Mouse (Mus musculus) mouse embryonic stem cell (cell line): ENCODE results near the gene Fadd.

ENCODE experiments used
- in situ Hi-C, 2 experiments: fragments of 300-500 bp; cut with MboI; formaldehyde crosslinking; loops; 1 replicate in 1 of 2; 3 replicates in 1 of 2; pipeline ENCODE4 v1.14.3; 2019 to 2020; ENCODE audit warnings: low sequenced_read_pairs in 2 of 2, low pct_unique_long_range_greater_than_20kb in 1 of 2, mixed read lengths in 1 of 2; ENCODE audit not compliant: unreplicated experiment in 1 of 2

The Fadd gene

DNA sequence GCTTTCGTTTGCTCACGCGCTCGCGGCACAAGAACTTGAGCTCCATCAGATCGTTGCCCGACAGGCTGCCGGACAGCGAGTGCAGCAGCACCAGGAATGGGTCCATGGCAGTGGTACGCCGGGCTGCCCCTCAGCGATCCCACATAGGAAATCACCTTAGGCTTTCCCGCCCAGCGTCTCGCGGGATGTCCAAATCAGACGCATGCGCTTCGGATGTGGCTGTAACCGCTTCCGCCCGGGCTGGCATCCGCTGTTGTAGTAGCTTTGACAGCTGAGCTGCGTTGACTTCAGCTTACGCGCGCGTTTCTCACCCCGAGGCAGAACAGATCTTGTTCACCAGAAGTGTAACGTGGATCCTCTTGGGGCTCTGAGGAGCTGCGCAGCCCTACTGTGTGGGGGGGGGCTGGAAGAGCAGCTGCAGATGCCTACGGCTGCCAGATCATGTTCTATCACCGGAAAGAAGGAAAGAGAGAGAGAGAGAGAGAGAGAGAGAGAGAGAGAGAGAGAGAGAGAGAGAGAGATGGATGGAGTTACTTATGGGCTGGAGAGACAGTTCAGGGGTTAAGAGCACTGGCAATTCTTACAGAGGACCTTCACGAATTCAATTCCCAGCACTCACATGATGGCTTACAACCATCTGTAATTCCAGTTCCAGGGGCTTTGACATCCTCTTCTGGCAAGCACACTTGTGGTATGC, at the start of gene Fadd:
Gene Fadd (minus strand): TSS at position 180 of the 697 bp plus-strand sequence.
- in situ Hi-C loops, result loop anchor here (5.0 to 10.0 kb wide), 4 partner anchors 200 to 325 kb away; no protein-coding TSS in a partner anchor

- in situ Hi-C loops, result no loop called here
Measured at GRCm38 (mm10) chr7:144630622-144631021, 48.4 kb upstream of the Fadd start.

- in situ Hi-C loops, result no loop called here
Measured at GRCm38 (mm10) chr7:144628334-144628915, 46.2 kb upstream of the Fadd start.

DNA sequence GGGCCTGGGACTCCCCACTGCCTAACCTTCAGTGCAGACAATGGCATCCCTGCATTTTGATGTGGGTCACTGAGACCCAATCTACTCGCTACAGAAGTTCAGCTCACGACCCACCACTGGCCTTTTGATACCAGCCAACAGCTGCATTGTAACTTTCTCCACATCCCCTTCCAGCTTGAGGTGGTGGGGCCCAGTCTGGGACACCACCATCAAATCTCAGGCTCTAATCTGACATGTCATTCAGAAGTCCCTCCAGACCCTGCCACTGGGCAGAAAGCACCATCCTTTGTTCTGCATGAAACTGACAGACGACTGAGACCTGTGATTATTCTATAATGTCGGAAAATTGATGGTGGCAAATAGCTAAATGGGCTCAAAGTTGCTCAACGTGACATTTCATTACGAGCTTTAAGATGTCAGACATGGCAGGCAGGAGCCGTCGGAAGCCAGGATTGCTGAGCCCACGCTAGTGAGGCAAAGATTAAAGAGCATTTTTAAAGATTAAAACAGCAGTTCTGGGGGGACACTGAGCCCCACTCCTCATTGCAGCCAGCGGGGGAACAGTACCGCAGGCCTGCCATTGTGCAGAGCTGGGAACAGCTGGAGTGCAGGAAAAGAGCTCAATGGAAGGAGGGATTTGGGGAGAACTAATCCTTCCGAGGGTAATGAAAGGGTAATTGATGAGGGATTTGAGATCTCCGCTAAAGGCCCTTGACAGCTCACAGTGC, 45.5 kb upstream of the Fadd start:
- in situ Hi-C loops, result no loop called here

- in situ Hi-C loops, result no loop called here
Measured at GRCm38 (mm10) chr7:144626042-144626441, 43.8 kb upstream of the Fadd start.

DNA sequence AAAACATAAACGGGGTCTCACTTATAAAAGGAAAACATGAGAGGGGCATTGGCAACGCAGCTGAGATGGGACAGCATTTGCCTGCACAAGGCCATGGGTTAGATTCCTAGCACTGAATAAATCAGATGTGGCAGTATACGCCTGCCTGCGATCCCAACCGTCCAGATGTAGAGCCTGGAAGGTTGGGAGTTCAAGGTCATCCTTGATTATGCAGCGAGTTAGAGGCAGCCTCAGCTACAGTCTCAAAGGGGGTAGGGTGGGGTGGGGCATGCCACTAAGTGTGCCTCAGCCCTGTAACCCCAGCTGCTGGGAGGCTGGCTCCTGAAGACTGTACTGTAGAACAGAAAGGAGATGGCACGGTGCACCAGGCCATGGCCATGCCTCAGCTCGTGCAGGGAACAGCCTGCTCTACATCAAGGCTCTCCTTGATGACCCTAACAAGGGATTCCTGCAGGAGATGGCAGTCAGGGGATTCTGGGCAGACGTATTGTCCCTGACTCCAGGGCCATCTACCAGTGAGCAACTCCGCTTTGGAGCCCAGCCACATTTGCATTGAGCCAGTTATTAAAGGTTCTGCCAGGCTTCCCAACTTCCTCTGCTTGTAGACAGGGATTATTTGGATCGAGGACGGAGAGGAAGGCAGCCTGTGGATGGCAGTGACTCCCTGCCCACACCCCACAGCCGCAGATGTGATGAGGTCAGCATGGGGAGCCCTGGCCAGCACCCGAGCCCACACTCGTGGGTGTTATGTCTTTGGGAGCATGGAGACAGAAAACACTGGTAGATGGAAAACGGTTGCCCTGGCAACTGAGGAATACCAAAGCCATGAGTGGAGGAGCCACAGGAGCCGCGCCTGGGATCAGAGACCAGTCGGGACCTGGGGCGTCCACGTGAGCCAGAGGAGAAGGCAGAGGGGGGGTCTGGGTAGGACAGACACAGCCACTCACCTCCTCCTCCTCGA, 38.7 kb upstream of the Fadd start:
- in situ Hi-C loops, result no loop called here

GRCm38 (mm10) chr7:144620315-144620714, 38.1 kb upstream of the Fadd start:
- in situ Hi-C loops, result no loop called here

DNA sequence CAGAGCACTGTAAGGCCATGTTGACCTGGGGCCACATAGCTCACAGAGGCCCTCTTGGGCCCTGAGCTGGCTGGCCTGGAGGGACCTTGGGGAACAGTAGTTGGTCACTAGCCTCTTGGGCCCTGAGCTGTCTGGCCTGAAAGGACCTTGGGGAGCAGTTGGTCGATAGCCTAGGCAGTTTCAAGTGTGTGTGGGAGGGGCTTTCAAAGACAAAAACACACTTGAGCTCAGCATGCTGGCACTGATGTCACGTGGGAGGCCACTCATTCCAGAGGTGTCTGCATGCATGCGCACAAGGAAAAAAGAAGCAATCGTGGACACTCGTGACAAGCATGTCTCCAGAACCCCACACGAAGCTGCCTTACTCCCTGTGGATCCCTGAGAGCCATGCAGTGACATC, 33.1 kb upstream of the Fadd start:
- in situ Hi-C loops, result no loop called here

DNA sequence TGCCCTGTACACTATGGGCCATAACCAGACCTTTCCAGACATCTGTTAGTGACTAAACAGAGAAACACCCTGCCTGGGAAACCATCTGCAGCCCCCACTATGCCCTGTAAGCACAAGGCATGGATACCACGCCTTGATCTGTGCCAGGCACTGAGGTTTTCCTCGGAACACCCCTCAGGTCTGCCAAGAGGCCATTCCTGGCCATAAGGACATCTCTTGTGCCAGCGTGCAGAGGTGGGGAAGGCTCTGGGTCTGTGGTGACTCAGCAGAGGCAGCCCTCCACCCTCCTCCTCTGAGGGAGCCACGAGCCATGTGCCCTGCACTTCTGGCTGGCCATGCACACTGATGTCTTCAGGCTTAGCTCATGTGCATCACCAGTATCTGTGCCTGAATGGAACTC, 30.6 kb upstream of the Fadd start:
- in situ Hi-C loops, result no loop called here

GRCm38 (mm10) chr7:144612351-144612750, 30.1 kb upstream of the Fadd start:
- in situ Hi-C loops, result no loop called here

GRCm38 (mm10) chr7:144611595-144611994, 29.3 kb upstream of the Fadd start:
- in situ Hi-C loops, result no loop called here

DNA sequence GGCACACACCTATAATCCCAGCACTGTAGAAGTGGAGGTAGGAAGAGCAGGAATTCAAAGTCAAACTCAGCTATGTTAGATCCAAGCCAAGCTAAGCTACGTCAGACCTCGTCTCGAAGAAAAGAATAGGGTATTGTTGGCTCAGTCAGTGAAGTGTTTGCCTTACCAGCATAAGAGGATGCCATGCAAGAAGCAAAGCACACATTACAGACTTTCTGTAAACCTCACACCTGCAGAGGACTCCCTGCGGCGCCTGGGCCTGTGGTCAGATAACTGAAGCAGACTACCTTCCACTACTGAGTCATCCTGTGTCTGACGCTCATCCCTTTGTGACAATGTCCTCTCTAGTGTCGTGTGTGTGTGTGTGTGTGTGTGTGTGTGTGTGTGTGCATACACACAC, 27.3 kb upstream of the Fadd start:
- in situ Hi-C loops, result no loop called here

DNA sequence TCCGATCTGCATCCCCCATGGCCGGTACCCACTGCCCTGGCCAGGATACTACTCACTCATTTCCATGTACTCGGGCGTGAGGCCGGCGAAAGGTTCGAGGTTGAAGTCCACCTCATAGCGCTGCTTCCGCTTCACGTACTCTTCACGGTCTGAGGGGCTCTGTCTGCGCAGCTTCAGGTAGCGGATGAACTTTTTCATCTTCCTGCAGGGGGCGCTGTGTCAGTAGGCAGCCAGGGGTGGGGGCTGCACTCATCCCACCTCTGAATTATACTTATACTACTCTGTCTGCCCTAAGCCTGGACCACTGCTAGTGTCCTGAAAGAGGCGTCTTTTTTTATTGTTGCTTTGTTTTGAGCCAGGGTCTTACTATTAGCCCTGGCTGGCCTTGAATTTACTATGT, 25.6 kb upstream of the Fadd start:
- in situ Hi-C loops, result no loop called here

- in situ Hi-C loops, result no loop called here
Measured at GRCm38 (mm10) chr7:144604735-144605134, 22.5 kb upstream of the Fadd start.

DNA sequence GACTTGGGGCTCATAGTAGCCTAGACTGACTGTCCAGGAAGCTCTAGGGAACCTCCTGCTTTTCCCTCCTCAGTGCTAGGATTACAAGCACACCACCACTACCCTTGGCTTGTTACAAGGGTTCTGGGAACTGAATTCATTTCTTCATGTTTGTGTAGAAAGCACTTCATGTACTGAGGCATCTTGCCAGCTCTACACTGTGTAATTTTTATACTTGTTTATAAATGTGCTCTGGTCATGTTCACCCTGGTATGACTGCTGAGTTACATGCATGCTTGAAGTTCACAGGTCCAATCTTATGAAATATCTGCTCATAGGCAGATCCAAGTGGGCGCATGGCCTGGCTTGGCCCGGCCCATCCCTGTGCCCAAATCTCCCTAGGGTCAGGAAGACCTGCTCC, 22.0 kb upstream of the Fadd start:
- in situ Hi-C loops, result no loop called here

GRCm38 (mm10) chr7:144600333-144600900, 18.2 kb upstream of the Fadd start:
- in situ Hi-C loops, result no loop called here

- in situ Hi-C loops, result loop anchor here in 1 of 2 experiments (10.0 kb wide), 2 partner anchors 195 to 315 kb away; no protein-coding TSS in a partner anchor
Measured at GRCm38 (mm10) chr7:144589508-144589907, 7.2 kb upstream of the Fadd start.

DNA sequence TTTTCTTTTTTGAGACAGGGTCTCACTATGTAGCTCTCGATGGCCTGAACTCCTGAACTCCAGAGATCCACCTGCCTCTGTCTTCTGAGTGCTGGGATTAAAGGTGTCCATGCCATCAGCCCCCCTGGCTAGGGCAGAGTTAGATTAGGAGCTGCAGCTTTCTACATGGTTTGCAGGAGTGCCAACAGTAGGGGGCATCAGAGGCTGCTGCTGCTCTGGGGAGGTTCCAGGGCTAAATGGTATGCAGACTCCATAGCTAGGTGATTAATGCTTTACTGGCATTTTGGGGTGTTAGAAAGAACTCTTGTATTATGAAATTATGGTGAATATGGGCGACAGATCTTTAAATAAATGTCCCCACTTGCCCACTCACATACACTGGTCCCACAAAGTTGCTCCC, 5.0 kb upstream of the Fadd start:
- in situ Hi-C loops, result loop anchor here in 1 of 2 experiments (10.0 kb wide), 2 partner anchors 198 to 318 kb away; no protein-coding TSS in a partner anchor
